Mouse (Mus musculus): ENCODE measurements around the gene Taar8a. TPM values are rescaled to one million over a fixed set of nuclear protein-coding genes. Genes with fewer than 3 reads are reported as not detected.
A peak's percentile ranks its signal among the peaks of the same experiment; 100 is the strongest.
"Not testable (repeated sequence)": the region's sequence is repeated elsewhere in the genome, so short reads cannot be mapped to it uniquely, and the experiment has no call there.

Gene Taar8a
- total and polyA plus RNA-seq, 2 experiments: not detected

DNA sequence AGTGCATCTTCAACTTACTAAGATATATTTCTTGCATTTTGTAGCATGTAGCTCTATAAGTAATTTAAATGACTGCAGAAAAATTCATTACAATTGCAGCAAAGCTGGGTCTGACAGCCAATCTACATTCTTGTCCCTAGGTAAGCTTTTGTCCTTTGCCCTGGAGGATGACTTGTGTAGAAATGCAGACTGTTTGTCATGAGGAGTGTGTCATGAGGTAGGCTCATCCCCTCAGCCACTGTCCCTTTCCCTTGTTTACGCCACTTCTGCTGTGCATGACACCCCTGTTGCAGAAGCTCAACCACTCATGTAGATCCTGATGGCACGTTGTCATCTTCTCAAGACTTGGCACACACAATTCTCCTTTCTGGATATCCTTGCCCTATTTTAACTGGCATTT lies 10.9 kb downstream of the Taar8a start:
- no peak overlapping the region for H3K4me3 ChIP-seq (ENCODE audit: insufficient read depth, low read depth, low read length)
- DNase-seq (ENCODE audit: extremely low read depth, low read depth, low spot score): peak; percentile 41
- TF ChIP-seq CTCF (IDR thresholded peaks at IDR 0.05; ENCODE audit: low read depth, low read length) (no peak), POLR2A (IDR thresholded peaks at IDR 0.05; ENCODE audit: extremely low read depth, insufficient read depth, low read length) (no peak)
- no peaks in the 10 kb centered on the region for H3K36me3 ChIP-seq (ENCODE audit: control insufficient read depth, insufficient read depth, low read length)
- no peak overlapping the region for H3K9ac ChIP-seq (ENCODE audit: low read depth, low read length)
- H3K4me1 ChIP-seq (ENCODE audit: control insufficient read depth, insufficient read depth, low read length): peaks cover 8% of the 10 kb centered on the region; the same call in 1 of the 2 replicates
- no peak overlapping the region for H3K27ac ChIP-seq (replicated peaks; ENCODE audit: insufficient read depth, low read depth, low read length)
- no peaks in the 10 kb centered on the region for H3K27me3 ChIP-seq (ENCODE audit: control insufficient read depth, insufficient read depth, low read length)
- 56% methylated on average over 2 of the region's 2 CpGs for WGBS
- H3K79me2 ChIP-seq (ENCODE audit: control insufficient read depth, insufficient read depth, low read length): no peaks in the 10 kb centered on the region

DNA sequence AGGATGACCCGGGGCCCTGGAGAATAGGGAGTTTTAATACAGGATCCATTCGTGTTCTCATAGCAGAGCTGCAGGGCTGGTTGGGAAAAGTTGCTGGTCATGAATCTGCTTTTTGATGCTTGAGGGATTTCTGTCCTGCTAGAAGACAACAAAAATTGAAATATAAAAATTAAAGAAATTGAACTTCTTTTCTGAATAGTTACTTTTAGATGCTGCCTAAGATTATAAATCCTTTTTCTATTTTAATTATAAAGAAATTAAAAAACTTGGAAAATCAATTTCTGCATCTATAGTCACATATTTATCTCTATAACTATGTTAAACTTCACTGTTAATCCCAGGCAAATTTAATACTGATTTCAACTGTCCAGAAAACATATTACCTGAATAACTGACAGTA lies 15.9 kb downstream of the Taar8a start, which contains the start of gene Taar8b:
Gene Taar8b (minus strand): TSS at position 101 of the 400 bp plus-strand sequence.
- Histone ChIP-seq H3K79me2 (ENCODE audit: control insufficient read depth, insufficient read depth, low read length) (no peaks in the 10 kb centered on the region), H3K36me3 (ENCODE audit: control insufficient read depth, insufficient read depth, low read length) (no peaks in the 10 kb centered on the region), H3K4me1 (ENCODE audit: control insufficient read depth, insufficient read depth, low read length) (peaks cover 7% of the 10 kb centered on the region; the same call in 1 of the 2 replicates), H3K9ac (ENCODE audit: low read depth, low read length) (no peak within 1 kb of the TSS), H3K27me3 (ENCODE audit: control insufficient read depth, insufficient read depth, low read length) (no peaks in the 10 kb centered on the region), H3K27ac (replicated peaks; ENCODE audit: insufficient read depth, low read depth, low read length) (no peak within 1 kb of the TSS), H3K4me3 (ENCODE audit: insufficient read depth, low read depth, low read length) (no peak within 1 kb of the TSS)
- 71% methylated on average over 2 of the region's 2 CpGs for WGBS
- no peak for DNase-seq (ENCODE audit: extremely low read depth, low read depth, low spot score)
- no peak for TF ChIP-seq CTCF (IDR thresholded peaks at IDR 0.05; ENCODE audit: low read depth, low read length)
- no peak for TF ChIP-seq POLR2A (IDR thresholded peaks at IDR 0.05; ENCODE audit: extremely low read depth, insufficient read depth, low read length)

DNA sequence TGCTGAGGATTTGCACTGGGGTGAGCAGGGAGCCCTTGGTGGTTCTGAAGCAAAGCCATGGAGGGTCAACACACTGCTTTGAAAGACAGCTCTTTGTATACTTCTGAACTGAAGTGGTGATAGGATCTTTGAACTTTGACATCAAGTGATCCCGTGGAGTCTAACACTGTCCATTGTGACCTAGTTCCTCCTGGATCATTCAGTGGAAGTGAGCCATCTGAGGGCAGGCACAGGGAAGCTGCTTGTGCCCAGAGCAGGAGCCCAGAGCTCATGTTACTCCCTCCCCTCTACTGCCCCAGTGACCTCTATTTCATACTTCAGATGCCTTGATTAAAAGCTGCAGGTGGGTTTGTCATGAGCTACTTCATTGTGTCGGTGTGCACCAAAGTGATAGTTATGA lies 20.7 kb downstream of the Taar8a start:
- H3K27ac ChIP-seq (replicated peaks; ENCODE audit: insufficient read depth, low read depth, low read length); H3K79me2 ChIP-seq (ENCODE audit: control insufficient read depth, insufficient read depth, low read length); H3K9ac ChIP-seq (ENCODE audit: low read depth, low read length); H3K4me3 ChIP-seq (ENCODE audit: insufficient read depth, low read depth, low read length); H3K4me1 ChIP-seq (ENCODE audit: control insufficient read depth, insufficient read depth, low read length); H3K36me3 ChIP-seq (ENCODE audit: control insufficient read depth, insufficient read depth, low read length); H3K27me3 ChIP-seq (ENCODE audit: control insufficient read depth, insufficient read depth, low read length): not testable (repeated sequence)
- peak; percentile 87 for DNase-seq (ENCODE audit: extremely low read depth, low read depth, low spot score)
- WGBS: 32% methylated on average over 2 of the region's 2 CpGs

DNA sequence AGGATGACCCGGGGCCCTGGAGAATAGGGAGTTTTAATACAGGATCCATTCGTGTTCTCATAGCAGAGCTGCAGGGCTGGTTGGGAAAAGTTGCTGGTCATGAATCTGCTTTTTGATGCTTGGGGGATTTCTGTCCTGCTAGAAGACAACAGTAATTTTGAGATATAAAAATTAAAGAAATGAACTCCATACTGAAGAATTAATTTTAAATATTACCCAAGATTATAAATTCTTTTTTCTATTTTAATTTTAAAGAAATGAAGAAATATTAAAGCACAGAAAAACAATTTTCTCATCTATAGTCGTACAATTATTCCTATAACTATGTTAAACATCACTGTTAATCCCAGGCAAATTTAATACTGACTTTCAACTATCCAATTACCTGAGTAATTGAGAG lies 25.5 kb downstream of the Taar8a start, which contains the start of gene Taar8c:
Gene Taar8c (minus strand): TSS at position 101 of the 400 bp plus-strand sequence.
- H3K36me3 ChIP-seq (ENCODE audit: control insufficient read depth, insufficient read depth, low read length); H3K4me3 ChIP-seq (ENCODE audit: insufficient read depth, low read depth, low read length); H3K79me2 ChIP-seq (ENCODE audit: control insufficient read depth, insufficient read depth, low read length); H3K27ac ChIP-seq (replicated peaks; ENCODE audit: insufficient read depth, low read depth, low read length); H3K4me1 ChIP-seq (ENCODE audit: control insufficient read depth, insufficient read depth, low read length); H3K27me3 ChIP-seq (ENCODE audit: control insufficient read depth, insufficient read depth, low read length); H3K9ac ChIP-seq (ENCODE audit: low read depth, low read length); DNase-seq (ENCODE audit: extremely low read depth, low read depth, low spot score): not testable (repeated sequence)
- 79% methylated on average over 1 of the region's 3 CpGs for WGBS

DNA sequence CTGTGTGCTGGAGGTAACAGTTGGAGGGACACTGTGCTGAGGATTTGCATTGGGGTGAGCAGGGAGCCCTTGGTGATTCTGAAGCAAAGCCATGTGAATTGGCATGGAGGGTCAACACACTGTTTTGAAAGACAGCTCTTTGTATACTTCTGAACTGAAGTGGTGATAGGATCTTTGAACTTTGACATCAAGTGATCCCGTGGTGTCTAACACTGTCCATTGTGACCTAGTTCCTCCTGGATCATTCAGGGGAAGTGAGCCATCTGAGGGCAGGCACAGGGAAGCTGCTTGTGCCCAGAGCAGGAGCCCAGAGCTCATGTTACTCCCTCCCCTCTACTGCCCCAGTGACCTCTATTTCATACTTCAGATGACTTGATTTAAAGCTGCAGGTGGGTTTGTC lies 27.0 kb downstream of the Taar8a start:
- not testable (repeated sequence) for H3K4me1 ChIP-seq (ENCODE audit: control insufficient read depth, insufficient read depth, low read length); H3K4me3 ChIP-seq (ENCODE audit: insufficient read depth, low read depth, low read length); H3K79me2 ChIP-seq (ENCODE audit: control insufficient read depth, insufficient read depth, low read length); H3K36me3 ChIP-seq (ENCODE audit: control insufficient read depth, insufficient read depth, low read length); H3K27me3 ChIP-seq (ENCODE audit: control insufficient read depth, insufficient read depth, low read length); H3K9ac ChIP-seq (ENCODE audit: low read depth, low read length); H3K27ac ChIP-seq (replicated peaks; ENCODE audit: insufficient read depth, low read depth, low read length)
- DNase-seq (ENCODE audit: extremely low read depth, low read depth, low spot score): peak; percentile 76
- WGBS: 3% methylated on average over 1 of the region's 1 CpGs

DNA sequence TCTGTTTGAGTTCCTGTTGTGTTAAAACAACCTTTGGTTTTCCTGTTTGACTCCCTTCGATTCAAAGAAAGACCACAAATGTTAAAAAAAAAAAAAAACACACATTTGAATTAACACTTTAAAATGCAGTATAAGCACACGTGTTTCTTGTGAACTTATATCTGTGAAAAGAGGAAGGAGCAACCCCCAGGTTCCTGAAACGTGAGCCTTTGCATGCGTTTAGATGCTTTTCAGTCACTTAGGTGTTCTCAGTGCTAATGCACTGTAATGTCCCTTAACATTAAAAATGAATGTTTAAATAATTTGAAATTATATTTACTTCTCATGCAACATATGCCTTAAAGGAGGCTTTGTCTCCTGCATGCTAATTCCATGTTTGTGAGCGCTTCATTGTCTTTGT lies 31.4 kb downstream of the Taar8a start:
- H3K4me1 ChIP-seq (ENCODE audit: control insufficient read depth, insufficient read depth, low read length): peaks cover 3% of the 10 kb centered on the region; the same call in 1 of the 2 replicates
- H3K4me3 ChIP-seq (ENCODE audit: insufficient read depth, low read depth, low read length): no peak overlapping the region
- H3K79me2 ChIP-seq (ENCODE audit: control insufficient read depth, insufficient read depth, low read length): no peaks in the 10 kb centered on the region
- H3K36me3 ChIP-seq (ENCODE audit: control insufficient read depth, insufficient read depth, low read length): no peaks in the 10 kb centered on the region
- TF ChIP-seq CTCF (IDR thresholded peaks at IDR 0.05; ENCODE audit: low read depth, low read length): no peak
- no peak for TF ChIP-seq POLR2A (IDR thresholded peaks at IDR 0.05; ENCODE audit: extremely low read depth, insufficient read depth, low read length)
- H3K27ac ChIP-seq (replicated peaks; ENCODE audit: insufficient read depth, low read depth, low read length): no peak overlapping the region
- WGBS: 62% methylated on average over 5 of the region's 5 CpGs
- H3K9ac ChIP-seq (ENCODE audit: low read depth, low read length): no peak overlapping the region
- H3K27me3 ChIP-seq (ENCODE audit: control insufficient read depth, insufficient read depth, low read length): no peaks in the 10 kb centered on the region
- no peak for DNase-seq (ENCODE audit: extremely low read depth, low read depth, low spot score)
